Mouse (Mus musculus) cerebellum, postnatal 10 days (tissue): ENCODE data around the gene Slc25a44.

ENCODE experiments used
- DNase-seq, 2 experiments: peaks; one replicate each; pipeline ENCODE4 v3.0.0; 2021; ENCODE audit warnings: mixed read lengths in 2 of 2

Gene Slc25a44

DNA sequence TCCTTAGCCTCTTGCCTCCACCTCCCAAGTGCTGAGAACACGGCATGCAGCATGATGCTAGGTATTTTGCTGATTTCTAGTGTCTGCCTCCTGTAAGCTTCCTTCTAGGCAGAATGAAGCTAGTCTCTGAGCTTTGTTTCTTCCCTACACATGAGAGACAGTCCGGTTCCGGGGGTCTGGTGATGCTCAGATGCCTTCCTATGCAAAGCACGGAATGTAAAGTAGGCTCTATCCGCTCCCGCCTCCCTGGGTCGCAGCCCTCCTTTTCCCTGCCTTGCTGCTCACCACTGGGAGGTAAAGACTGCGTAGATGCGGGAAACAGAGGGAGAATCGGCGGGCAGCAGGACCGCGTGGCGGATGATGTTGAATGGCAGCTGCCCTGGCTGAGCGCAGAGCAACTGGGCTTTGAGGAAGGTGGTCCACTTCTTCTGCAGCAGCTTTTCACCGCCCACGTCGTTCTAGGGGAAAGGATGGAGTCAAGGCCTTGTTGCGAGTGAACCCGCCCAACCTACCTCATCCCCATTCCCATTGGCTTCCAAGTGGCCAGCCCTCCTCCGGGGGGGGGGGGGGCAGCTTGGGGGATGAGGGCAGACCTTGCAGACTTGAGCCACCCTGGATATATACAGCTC is 24.6 kb upstream of the Slc25a44 start:
- DNase-seq, result peak; percentile 66 to 70

GRCm38 (mm10) chr3:88448443-88448842 is 23.5 kb upstream of the Slc25a44 start:
- no peak for DNase-seq

GRCm38 (mm10) chr3:88447676-88448183 is 22.8 kb upstream of the Slc25a44 start:
- DNase-seq, result no peak

- DNase-seq, result peak; percentile 45 to 60
These were observed 21.7 kb upstream of the Slc25a44 start for GRCm38 (mm10) chr3:88446471-88447123.

GRCm38 (mm10) chr3:88442888-88443287 is 17.9 kb upstream of the Slc25a44 start:
- DNase-seq, result no peak

GRCm38 (mm10) chr3:88442488-88442887 is 17.5 kb upstream of the Slc25a44 start:
- no peak for DNase-seq

DNA sequence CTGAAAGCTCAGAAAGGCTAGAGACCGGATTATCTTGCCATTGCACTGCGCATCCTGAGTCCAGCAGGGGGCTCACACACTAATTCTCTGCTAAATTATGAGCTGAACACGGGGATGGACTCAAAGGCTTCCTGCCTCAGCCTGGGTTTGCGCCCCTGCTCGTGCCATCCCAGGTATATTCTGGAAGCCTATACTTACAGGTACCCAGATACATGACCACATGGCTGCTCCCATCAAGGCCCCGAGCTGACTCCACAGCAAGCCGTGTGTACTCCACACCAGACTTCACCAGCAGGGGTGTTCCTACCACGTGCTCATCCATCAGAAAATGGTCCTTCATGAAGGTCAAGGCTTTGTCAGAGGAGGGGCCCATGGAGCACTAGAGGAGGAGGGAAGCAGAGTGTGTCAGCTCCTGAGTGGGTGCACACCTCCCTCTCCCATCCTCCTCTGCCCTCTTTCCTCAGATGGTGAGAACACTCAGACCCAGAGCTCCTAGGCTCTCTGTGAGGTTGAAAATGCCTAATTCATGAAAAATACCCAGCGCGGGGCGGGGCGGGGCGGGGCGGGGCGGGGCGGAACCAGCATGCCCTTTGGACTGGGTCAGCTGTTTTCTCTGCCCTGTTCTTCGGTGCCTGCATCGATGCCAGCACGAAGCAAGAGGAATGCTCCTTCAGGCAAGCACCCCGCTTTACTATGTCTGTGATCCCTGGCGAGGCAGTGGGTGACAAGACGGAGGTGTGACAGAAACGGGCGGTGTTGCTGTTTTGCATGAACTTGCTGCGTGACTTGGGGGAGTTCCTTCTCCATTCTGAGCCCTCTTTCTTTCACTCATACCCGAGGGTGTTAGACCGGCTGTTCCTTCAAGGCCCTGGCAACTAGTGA is 15.8 kb upstream of the Slc25a44 start:
- peak; percentile 71 to 76 for DNase-seq

- DNase-seq, result no peak
These were observed 14.6 kb upstream of the Slc25a44 start for GRCm38 (mm10) chr3:88439582-88439981.

DNA sequence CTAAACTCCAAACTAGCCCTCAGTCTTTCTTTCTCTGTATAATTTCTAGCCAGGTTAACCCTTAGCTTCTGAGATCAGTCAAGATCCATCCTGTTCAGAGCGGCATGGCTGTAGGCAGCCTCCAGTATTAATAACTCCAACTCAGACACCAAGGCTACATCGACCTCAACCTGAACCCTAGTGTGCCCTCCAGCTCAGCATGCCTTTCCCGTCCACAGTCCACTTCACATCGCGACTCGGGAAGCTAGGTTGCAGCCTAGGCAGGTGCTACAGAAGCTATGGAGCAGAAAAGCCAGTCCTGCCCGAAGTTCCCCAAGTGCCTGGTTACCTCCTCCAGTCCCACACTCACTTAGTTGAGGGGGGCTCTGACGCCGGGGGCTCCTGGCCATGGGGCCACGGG is 12.5 kb upstream of the Slc25a44 start:
- no peak for DNase-seq

GRCm38 (mm10) chr3:88436395-88437201 is 11.7 kb upstream of the Slc25a44 start:
- DNase-seq, result peak; percentile 84 to 87

DNA sequence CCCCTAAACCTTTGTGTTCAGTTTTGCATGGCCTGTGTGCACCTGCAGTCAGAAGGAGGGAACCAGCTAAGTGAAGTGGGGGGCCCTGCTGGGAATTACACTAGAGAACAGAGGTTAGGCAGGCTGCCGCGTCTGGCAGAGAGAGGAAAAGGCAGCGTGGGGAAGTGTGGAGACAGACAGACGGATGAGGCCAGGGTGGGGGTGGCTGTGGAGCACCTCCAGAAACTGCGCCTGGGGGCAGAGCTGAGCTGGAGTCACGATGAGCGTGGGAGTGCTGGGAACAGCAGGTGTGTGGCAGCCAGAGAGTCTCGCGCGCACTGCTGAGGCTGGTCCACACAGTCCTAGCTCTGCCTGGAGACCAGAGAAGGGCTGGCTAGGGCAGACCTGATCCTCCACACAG is 10.6 kb upstream of the Slc25a44 start:
- DNase-seq, result no peak

GRCm38 (mm10) chr3:88428639-88429038 is 3.7 kb upstream of the Slc25a44 start:
- peak in 1 of 2 experiments; percentile 30 for DNase-seq

DNA sequence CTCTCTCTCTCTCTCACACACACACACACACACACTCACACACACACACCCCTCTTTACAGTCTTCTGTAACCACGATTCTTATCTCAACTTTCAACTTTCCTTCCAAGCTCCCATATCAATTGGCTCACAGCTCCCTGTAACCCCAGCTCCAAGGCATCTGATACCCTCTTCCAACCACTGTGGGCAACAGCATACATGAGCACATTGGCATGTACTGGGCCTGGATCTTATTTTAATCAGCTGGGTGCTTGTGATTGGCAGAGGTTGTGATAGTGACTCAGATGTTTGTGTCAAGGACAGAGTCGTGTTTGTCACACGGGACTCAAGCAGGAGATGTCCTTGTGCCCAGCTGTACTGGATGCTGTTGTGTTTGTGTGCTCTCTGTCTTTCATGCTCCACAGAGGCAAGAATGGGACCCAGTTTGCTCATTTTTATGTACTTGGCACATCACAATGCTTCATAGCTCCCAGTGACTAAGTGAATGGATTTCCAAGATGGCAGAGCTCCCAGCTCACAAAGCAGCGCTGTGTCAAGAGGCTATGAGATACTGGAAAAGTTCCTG is 2.5 kb upstream of the Slc25a44 start:
- no peak for DNase-seq

GRCm38 (mm10) chr3:88425708-88426420 is 925 bp upstream of the Slc25a44 start:
- no peak for DNase-seq

- no peak for DNase-seq
These were observed 371 bp upstream of the Slc25a44 start for GRCm38 (mm10) chr3:88425330-88425689.

DNA sequence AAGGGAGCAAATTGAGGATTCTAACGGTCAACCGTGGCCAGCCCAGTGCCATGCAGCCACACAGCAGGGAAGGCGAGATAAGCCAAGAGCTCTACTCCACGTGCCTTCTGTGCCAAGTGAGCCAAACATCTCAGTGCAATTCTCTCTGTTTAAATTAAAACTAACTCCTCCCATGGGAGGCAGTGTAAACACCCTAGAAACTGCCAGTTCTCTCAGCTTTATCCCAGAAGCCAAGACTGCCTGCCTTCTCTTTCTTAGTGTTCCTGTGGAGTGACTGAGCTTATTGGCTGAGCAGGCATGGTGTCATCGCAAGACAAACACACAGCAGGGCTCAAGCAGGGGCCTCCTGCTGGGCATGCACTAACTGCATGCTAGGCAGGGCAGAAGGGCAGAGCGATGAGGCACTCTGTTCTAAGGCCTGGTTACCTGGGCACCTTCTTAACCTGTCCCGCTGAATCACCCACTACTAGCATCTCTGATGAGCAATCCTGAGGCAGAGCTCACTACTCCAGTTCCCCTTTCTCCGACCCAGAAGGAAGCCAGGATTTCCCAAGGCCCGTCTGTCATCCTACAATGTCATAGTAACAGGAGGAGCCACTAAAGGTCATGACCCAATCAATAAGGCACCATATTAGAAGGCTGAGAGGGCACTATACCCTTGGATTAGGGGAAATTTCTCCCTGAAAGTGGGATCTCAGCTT is 2.8 kb downstream of the Slc25a44 start:
- DNase-seq, result peak; percentile 76 to 81

- no peak for DNase-seq
These were observed 4.2 kb downstream of the Slc25a44 start for GRCm38 (mm10) chr3:88420771-88421170.

DNA sequence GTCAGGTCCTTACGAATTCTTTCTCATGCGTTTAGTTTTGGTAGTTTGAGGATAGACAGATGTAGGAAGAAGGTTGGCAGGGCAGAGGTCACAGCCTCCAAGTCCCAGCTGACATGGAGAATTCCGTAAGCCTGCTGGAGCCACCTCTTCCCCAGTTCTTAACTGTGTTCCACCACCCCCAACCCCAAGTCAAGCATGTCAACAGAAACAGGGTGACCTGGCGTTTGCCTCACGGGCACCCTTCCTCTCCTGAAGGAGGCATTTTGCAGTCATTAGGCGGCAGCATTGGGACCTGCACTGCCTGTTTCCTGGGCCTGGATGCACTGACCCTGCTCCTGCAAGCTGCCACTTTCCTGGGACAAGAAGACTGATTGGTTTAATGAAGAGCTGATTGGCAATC is 6.9 kb downstream of the Slc25a44 start:
- no peak for DNase-seq

- no peak for DNase-seq
These were observed 9.3 kb downstream of the Slc25a44 start for GRCm38 (mm10) chr3:88415668-88416067.

GRCm38 (mm10) chr3:88412636-88413035 is 12.3 kb downstream of the Slc25a44 start:
- DNase-seq, result no peak

DNA sequence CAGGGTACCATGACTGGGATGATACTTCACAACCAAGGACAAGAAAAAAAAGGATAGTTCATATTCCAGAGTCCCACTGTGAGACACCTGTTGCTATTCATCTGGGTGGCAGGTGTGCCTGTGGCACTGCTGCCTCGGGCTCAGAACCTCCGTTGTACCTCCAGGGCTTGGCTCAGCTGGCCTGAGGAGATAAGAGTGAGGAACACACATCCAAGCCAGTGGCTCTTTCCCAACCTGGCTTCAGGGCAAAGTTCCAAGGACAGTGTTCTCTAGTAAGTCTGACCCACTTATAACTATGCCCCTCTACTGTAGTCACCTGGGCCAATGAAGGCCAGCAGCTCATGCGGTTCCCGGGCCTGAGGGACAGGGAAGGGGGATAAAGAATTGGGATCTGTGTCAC is 13.3 kb downstream of the Slc25a44 start:
- DNase-seq, result peak; percentile 33 to 40
